Mouse (Mus musculus): ENCODE measurements at regions not wholly inside any gene's neighbourhood (a gene's known extent, or its start where the extent isn't known, plus 50 kb on each side); places are given as distances from the start of the nearest gene placed in this dataset.

DNA sequence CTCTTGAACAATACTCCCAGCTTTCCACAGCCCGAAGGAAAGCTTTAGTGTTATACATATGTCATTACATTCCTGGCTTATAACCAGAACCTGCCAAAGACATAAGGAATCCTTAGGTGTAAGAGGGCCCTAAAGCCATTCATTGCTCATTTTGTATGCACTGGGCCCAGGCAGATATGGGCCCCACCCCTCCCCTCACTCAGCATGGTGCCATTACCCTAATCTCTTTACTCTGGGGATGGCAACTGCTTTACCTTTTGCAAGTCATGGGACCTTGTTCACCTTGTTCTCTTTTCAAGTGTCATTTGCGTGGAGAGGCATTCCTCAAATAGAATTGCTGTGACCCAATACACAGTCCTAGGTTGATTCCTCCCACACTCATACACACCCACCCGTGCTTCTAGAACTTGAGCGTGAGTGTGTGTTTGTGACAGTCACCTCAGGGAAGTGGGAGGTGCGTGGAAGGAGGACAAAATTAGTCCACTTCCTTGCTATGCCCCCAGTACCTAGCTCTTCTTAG is 419.5 kb upstream of the Cdh4 start:
- no peak for TF ChIP-seq CTCF (IDR thresholded peaks at IDR 0.05; ENCODE audit: low read depth)
- no peak for TF ChIP-seq EP300 (optimal IDR thresholded peaks at IDR 0.05)
